Comparison of ENCODE assay signal across 17 mouse cellular contexts in genomic region chr6:8617369-8617768, GRCm38 (mm10).
"Had no signal": no experiment of that assay in that cellular context is flagged by ENCODE, and none has a peak within 500 bp of the region (broad histone marks: within the 10 kb centered on the region; RNA-seq: fewer than 3 reads in every experiment).

No protein-coding gene starts in this region.

- ATAC-seq: liver, postnatal 0 days; midbrain, embryonic 16.5 days had no signal

- H3K36me3 ChIP-seq: kidney, embryonic 15.5 days; limb, embryonic 12.5 days; liver, embryonic 13.5 days; lung, embryonic 15.5 days; midbrain, embryonic 12.5 days; neural tube, embryonic 15.5 days; stomach, embryonic 15.5 days had no signal

- H3K9me3 ChIP-seq: kidney, embryonic 15.5 days; limb, embryonic 12.5 days; liver, embryonic 13.5 days; lung, embryonic 15.5 days; midbrain, embryonic 12.5 days; neural tube, embryonic 15.5 days; stomach, embryonic 15.5 days had no signal

- H3K4me3 ChIP-seq: kidney, embryonic 15.5 days; limb, embryonic 12.5 days; liver, embryonic 13.5 days; lung, embryonic 15.5 days; midbrain, embryonic 12.5 days; neural tube, embryonic 15.5 days; stomach, embryonic 15.5 days had no signal

- H3K27me3 ChIP-seq: kidney, embryonic 15.5 days; limb, embryonic 12.5 days; liver, embryonic 13.5 days; lung, embryonic 15.5 days; midbrain, embryonic 12.5 days; neural tube, embryonic 15.5 days; stomach, embryonic 15.5 days had no signal

- H3K9ac ChIP-seq: kidney, embryonic 15.5 days; limb, embryonic 12.5 days; liver, embryonic 13.5 days; liver, postnatal 0 days; lung, embryonic 15.5 days; midbrain, embryonic 12.5 days; neural tube, embryonic 15.5 days; stomach, embryonic 15.5 days had no signal

- H3K27ac ChIP-seq: kidney, embryonic 15.5 days; limb, embryonic 12.5 days; liver, embryonic 13.5 days; lung, embryonic 15.5 days; midbrain, embryonic 12.5 days; neural tube, embryonic 15.5 days; stomach, embryonic 15.5 days had no signal

- H3K4me1 ChIP-seq: kidney, embryonic 15.5 days; limb, embryonic 12.5 days; lung, embryonic 15.5 days; midbrain, embryonic 12.5 days; neural tube, embryonic 15.5 days; stomach, embryonic 15.5 days had no signal

- H3K4me2 ChIP-seq: kidney, embryonic 15.5 days; limb, embryonic 12.5 days; liver, embryonic 13.5 days; lung, embryonic 15.5 days; midbrain, embryonic 12.5 days; neural tube, embryonic 15.5 days; stomach, embryonic 15.5 days had no signal

- DNase-seq: kidney, adult 2 months; kidney, postnatal 25 days; liver; liver, embryonic 13.5 days; liver, postnatal 0 days; lung, postnatal 4 days; right cerebral cortex, postnatal 4 days; spleen, adult 18-20 months; thymus, adult 2 months; thymus, postnatal 25 days had no signal
